In the genomic region with DNA sequence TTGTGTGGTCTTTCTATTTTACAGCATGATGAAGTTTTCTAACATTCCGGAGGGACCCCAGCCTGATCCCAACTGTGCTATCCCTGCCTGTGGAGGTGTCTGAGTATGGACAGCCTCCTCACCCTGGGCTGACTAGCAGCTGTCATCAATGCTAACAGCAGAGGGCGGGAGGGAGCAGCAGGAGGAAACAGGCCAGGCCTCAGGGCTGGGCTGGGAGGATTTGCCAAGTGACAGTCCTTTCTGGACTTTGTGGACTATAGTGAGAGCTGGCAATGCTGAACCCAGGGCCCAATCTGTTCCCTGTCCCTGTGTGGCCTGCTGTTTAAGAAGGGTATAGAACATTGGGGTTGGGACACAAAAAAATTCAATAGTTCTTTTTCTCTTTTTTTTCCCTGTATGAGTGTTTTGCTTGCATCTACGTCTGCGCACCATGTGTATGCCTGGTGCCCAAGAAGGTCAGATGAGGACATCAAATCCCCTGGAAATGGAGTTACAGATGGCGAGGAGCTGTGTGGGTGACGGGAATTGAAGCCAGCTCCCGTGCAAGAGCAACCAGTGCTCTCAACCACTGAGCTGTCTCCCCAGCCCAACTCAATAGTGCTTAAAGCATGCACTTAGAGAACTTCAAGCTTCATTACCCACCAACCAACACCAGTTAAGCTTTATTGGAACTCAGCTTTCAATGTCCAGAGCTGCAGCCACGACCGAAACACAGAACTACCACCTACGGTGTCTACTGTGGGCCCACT, we compare ENCODE assay signal across 8 mouse cellular contexts.
A peak's percentile ranks its signal among the peaks of the same experiment; 100 is the strongest.
DNase-seq lines count a peak whose midpoint lies in the region; ATAC-seq and TF ChIP-seq lines count a peak whose summit lies in the region.

No protein-coding gene starts in this region.

- no peak; the same call in 1 of the 2 replicates for TF ChIP-seq EP300 in ES-Bruce4 (IDR thresholded peaks at IDR 0.05; ENCODE audit: insufficient read depth, low read depth, low read length)

- no peaks in the 10 kb centered on the region for H3K27me3 ChIP-seq in ES-Bruce4 (ENCODE audit: control insufficient read depth, insufficient read depth, low read length, poor library complexity, severe bottlenecking)
- H3K27me3 ChIP-seq in forebrain, embryonic 15.5 days: no peaks in the 10 kb centered on the region
- no peaks in the 10 kb centered on the region for H3K27me3 ChIP-seq in lung, embryonic 15.5 days

- DNase-seq in cerebellum, adult 11-12 months: peak; percentile 91
- DNase-seq in heart, postnatal 4 days: peak; percentile 94
- peak; percentile 87 for DNase-seq in layer of hippocampus, adult 9-11 months
- peak; percentile 72 for DNase-seq in ovary, postnatal 36 days (ENCODE audit: low spot score)
- peak; percentile 62 for DNase-seq in thymus, postnatal 25 days

- peaks cover 25% of the 10 kb centered on the region for H3K36me3 ChIP-seq in ES-Bruce4 (ENCODE audit: control insufficient read depth, insufficient read depth, low read length, poor library complexity, severe bottlenecking)
- H3K36me3 ChIP-seq in forebrain, embryonic 15.5 days: peaks cover 46% of the 10 kb centered on the region
- H3K36me3 ChIP-seq in lung, embryonic 15.5 days: peaks cover 69% of the 10 kb centered on the region

- H3K4me3 ChIP-seq in ES-Bruce4 (ENCODE audit: low read depth, low read length): no peak overlapping the region
- no peak overlapping the region for H3K4me3 ChIP-seq in forebrain, embryonic 15.5 days
- no peak overlapping the region for H3K4me3 ChIP-seq in lung, embryonic 15.5 days

- no peaks in the 10 kb centered on the region for H3K9me3 ChIP-seq in ES-Bruce4 (replicated peaks; ENCODE audit: control insufficient read depth, insufficient read depth, low read length, poor library complexity, severe bottlenecking)
- H3K9me3 ChIP-seq in forebrain, embryonic 15.5 days: no peaks in the 10 kb centered on the region
- no peaks in the 10 kb centered on the region for H3K9me3 ChIP-seq in lung, embryonic 15.5 days

- TF ChIP-seq CTCF in ES-Bruce4 (IDR thresholded peaks at IDR 0.05; ENCODE audit: low read depth, low read length): peak; percentile 85

- ATAC-seq in forebrain, embryonic 15.5 days (replicated peaks): peak; percentile 56
- ATAC-seq in lung, embryonic 15.5 days (ENCODE audit: borderline replicate concordance, extremely low read depth, low FRiP score, low TSS enrichment): peak; percentile 71; the same call in 1 of the 2 replicates

- no peak overlapping the region for H3K9ac ChIP-seq in ES-Bruce4 (ENCODE audit: low read depth, poor library complexity, severe bottlenecking)
- H3K9ac ChIP-seq in forebrain, embryonic 15.5 days (replicated peaks): no peak overlapping the region
- H3K9ac ChIP-seq in lung, embryonic 15.5 days: no peak overlapping the region

- TF ChIP-seq POLR2A in ES-Bruce4 (IDR thresholded peaks at IDR 0.05; ENCODE audit: insufficient read depth, low read length): no peak

- no peak overlapping the region for H3K27ac ChIP-seq in ES-Bruce4 (ENCODE audit: insufficient read depth, low read length)
- H3K27ac ChIP-seq in forebrain, embryonic 15.5 days (replicated peaks): no peak overlapping the region
- no peak overlapping the region for H3K27ac ChIP-seq in lung, embryonic 15.5 days

- no peak overlapping the region for H3K4me2 ChIP-seq in forebrain, embryonic 15.5 days (replicated peaks)
- H3K4me2 ChIP-seq in lung, embryonic 15.5 days: no peak overlapping the region

- H3K4me1 ChIP-seq in ES-Bruce4 (ENCODE audit: control insufficient read depth, insufficient read depth, low read length): peaks cover 4% of the 10 kb centered on the region
- H3K4me1 ChIP-seq in forebrain, embryonic 15.5 days: peaks cover 10% of the 10 kb centered on the region; the same call in 1 of the 2 replicates
- H3K4me1 ChIP-seq in lung, embryonic 15.5 days: no peaks in the 10 kb centered on the region

- WGBS in forebrain, embryonic 15.5 days: 58% methylated on average over 10 of the region's 10 CpGs
- WGBS in lung, embryonic 15.5 days: 76% methylated on average over 10 of the region's 10 CpGs
